Mouse (Mus musculus): ENCODE data around the gene Acsl5. TPM values are rescaled to one million over a fixed set of nuclear protein-coding genes. Genes with fewer than 3 reads are reported as not detected.

The Acsl5 gene
- polyA plus RNA-seq, 1 experiment, result 449 TPM

Other genes with a start within 250 kb of the Acsl5 start
- 110 and 122 TPM in 2 replicates for gene Gpam, start 124.7 kb upstream of the Acsl5 start, polyA plus RNA-seq (2012; ENCODE audit: insufficient read depth, insufficient read length, missing spikeins)
- gene Tectb, start 71.2 kb upstream of the Acsl5 start, polyA plus RNA-seq (2012; ENCODE audit: insufficient read depth, insufficient read length, missing spikeins), result not detected in 2 replicates
- gene Gucy2g, start 10.7 kb upstream of the Acsl5 start, polyA plus RNA-seq (2012; ENCODE audit: insufficient read depth, insufficient read length, missing spikeins), result not detected in 2 replicates
- gene Zdhhc6, start 64.1 kb downstream of the Acsl5 start, polyA plus RNA-seq (2012; ENCODE audit: insufficient read depth, insufficient read length, missing spikeins), result 25.1 and 27.5 TPM in 2 replicates
- 14.5 and 17.8 TPM in 2 replicates for gene Vti1a, start 64.4 kb downstream of the Acsl5 start, polyA plus RNA-seq (2012; ENCODE audit: insufficient read depth, insufficient read length, missing spikeins)

All from brown adipose tissue, adult 24 weeks (tissue).